ENCODE assay signal across 8 mouse cellular contexts in genomic region chr9:62847694-62848093, GRCm38 (mm10). TPM values are rescaled to one million over a fixed set of nuclear protein-coding genes. Genes with fewer than 3 reads are reported as not detected.
DNase-seq lines count a peak whose midpoint lies in the region; ATAC-seq and TF ChIP-seq lines count a peak whose summit lies in the region.

No protein-coding gene starts in this region.

- in situ Hi-C loops in CH12.LX (cut with MboI; ENCODE audit: low pct_ligation_motif_present, low pct_unique_long_range_greater_than_20kb, low sequenced_read_pairs): loop anchor here (10.0 kb wide), 1 partner anchor 257 kb away; no protein-coding TSS in a partner anchor

- 0% methylated on average over 3 of the region's 3 CpGs for WGBS in forebrain, embryonic 12.5 days
- WGBS in heart, postnatal 0 days: 2% methylated on average over 3 of the region's 3 CpGs
- WGBS in liver, embryonic 16.5 days (ENCODE audit: insufficient replicate concordance): 0% methylated on average over 3 of the region's 3 CpGs

- no peaks in the 10 kb centered on the region for H3K79me2 ChIP-seq in CH12.LX (replicated peaks; ENCODE audit: control insufficient read depth, extremely low read depth, insufficient read depth, poor library complexity, severe bottlenecking)

- dilution Hi-C loops in CH12.LX (cut with MboI; ENCODE audit: extremely low pct_ligation_motif_present, extremely low pct_unique_long_range_greater_than_20kb, low sequenced_read_pairs): no loop called here

- peaks cover 16 to 73% of the 10 kb centered on the region in 2 experiments for H3K36me3 ChIP-seq in CH12.LX (replicated peaks in 1 of 2; ENCODE audit: control insufficient read depth in 1 of 2, insufficient read depth in 1 of 2, low read length in 1 of 2)
- H3K36me3 ChIP-seq in forebrain, embryonic 12.5 days (replicated peaks): no peaks in the 10 kb centered on the region
- peaks cover 14% of the 10 kb centered on the region for H3K36me3 ChIP-seq in heart, postnatal 0 days (replicated peaks; ENCODE audit: control insufficient read depth, insufficient read depth, low read length)
- peaks cover 2% of the 10 kb centered on the region; the same call in 1 of the 2 replicates for H3K36me3 ChIP-seq in liver, embryonic 16.5 days (ENCODE audit: control insufficient read depth, insufficient read depth)

- DNase-seq in CH12.LX (ENCODE audit: extremely low read depth): peak; percentile 83
- DNase-seq in c-Kit-negative CD71-positive TER-119-positive erythroid progenitor cells, embryonic 14.5 days (ENCODE audit: low read depth, low spot score): peak; percentile 86
- DNase-seq in heart, postnatal 0 days (ENCODE audit: low spot score): peak; percentile 83
- DNase-seq in kidney, postnatal 36 days: peak; percentile 90 to 95
- DNase-seq in testis, postnatal 14 days (ENCODE audit: low spot score): peak; percentile 73

- peaks cover 8 to 57% of the 10 kb centered on the region in 2 experiments; a peak in 3 of 4 replicates for H3K4me1 ChIP-seq in CH12.LX (ENCODE audit: control insufficient read depth in 1 of 2, insufficient read depth in 2 of 2)
- peaks cover 9% of the 10 kb centered on the region for H3K4me1 ChIP-seq in forebrain, embryonic 12.5 days
- H3K4me1 ChIP-seq in heart, postnatal 0 days (ENCODE audit: control insufficient read depth, insufficient read depth): no peaks in the 10 kb centered on the region
- peaks cover 4% of the 10 kb centered on the region for H3K4me1 ChIP-seq in liver, embryonic 16.5 days (ENCODE audit: control insufficient read depth, low read depth, low read length)

- ATAC-seq in forebrain, embryonic 12.5 days (ENCODE audit: low FRiP score): peak; percentile 51; the same call in 1 of the 2 replicates
- peak; percentile 79 for ATAC-seq in heart, postnatal 0 days (ENCODE audit: insufficient read depth, low read depth)
- peak; percentile 75 for ATAC-seq in liver, embryonic 16.5 days (ENCODE audit: low read depth)
- peak; percentile 75 for ATAC-seq in neutrophil, adult 5-6 weeks (ENCODE audit: extremely low read depth, insufficient number of reproducible peaks, low FRiP score, poor library complexity, severe bottlenecking)

- H3K27ac ChIP-seq in CH12.LX (ENCODE audit: insufficient read depth, low read depth): no peak overlapping the region
- H3K27ac ChIP-seq in forebrain, embryonic 12.5 days: no peak overlapping the region
- no peak overlapping the region for H3K27ac ChIP-seq in heart, postnatal 0 days (ENCODE audit: low read depth)
- H3K27ac ChIP-seq in liver, embryonic 16.5 days (ENCODE audit: low read length): 0 out of 2 replicates have a peak overlapping the region, but pooled peaks have one; percentile 15

- no peak overlapping the region for H3K4me2 ChIP-seq in CH12.LX (ENCODE audit: insufficient read depth, low read depth, poor library complexity, severe bottlenecking)
- no peak overlapping the region for H3K4me2 ChIP-seq in forebrain, embryonic 12.5 days
- H3K4me2 ChIP-seq in heart, postnatal 0 days (ENCODE audit: low read depth, low read length): no peak overlapping the region
- no peak overlapping the region for H3K4me2 ChIP-seq in liver, embryonic 16.5 days (ENCODE audit: low read depth, low read length)

- no peak for TF ChIP-seq POLR2A in CH12.LX (IDR thresholded peaks at IDR 0.05; ENCODE audit: low read depth, low read length)

- peak; percentile 82 for TF ChIP-seq RAD21 in CH12.LX (IDR thresholded peaks at IDR 0.05; ENCODE audit: low read depth, low read length)

- H3K9ac ChIP-seq in CH12.LX (ENCODE audit: insufficient read depth, low read depth): no peak overlapping the region
- H3K9ac ChIP-seq in forebrain, embryonic 12.5 days: no peak overlapping the region
- H3K9ac ChIP-seq in heart, postnatal 0 days (replicated peaks; ENCODE audit: low read depth, low read length): no peak overlapping the region
- no peak overlapping the region for H3K9ac ChIP-seq in liver, embryonic 16.5 days (ENCODE audit: low read depth, low read length)

- no peaks in the 10 kb centered on the region for H3K27me3 ChIP-seq in CH12.LX (replicated peaks)
- H3K27me3 ChIP-seq in forebrain, embryonic 12.5 days: no peaks in the 10 kb centered on the region
- no peaks in the 10 kb centered on the region for H3K27me3 ChIP-seq in heart, postnatal 0 days (ENCODE audit: control insufficient read depth, insufficient read depth, low read length)
- no peaks in the 10 kb centered on the region for H3K27me3 ChIP-seq in liver, embryonic 16.5 days (ENCODE audit: control insufficient read depth, insufficient read depth, low read depth, low read length)

- TF ChIP-seq EP300 in CH12.LX (IDR thresholded peaks at IDR 0.05; ENCODE audit: low read length): no peak
- TF ChIP-seq EP300 in heart, postnatal 0 days (IDR thresholded peaks at IDR 0.05; ENCODE audit: low read depth): no peak

- peak; percentile 96 to 100 for TF ChIP-seq CTCF in CH12.LX (conservative IDR thresholded peaks at IDR 0.05 in 1 of 2, IDR thresholded peaks at IDR 0.05 in 1 of 2; ENCODE audit: low read depth in 2 of 2, low read length in 2 of 2)
- TF ChIP-seq CTCF in heart, postnatal 0 days (IDR thresholded peaks at IDR 0.05; ENCODE audit: low read depth): peak; percentile 100

- H3K4me3 ChIP-seq in CH12.LX (replicated peaks in 1 of 3; ENCODE audit: low read depth in 2 of 3, low read length in 2 of 3, poor library complexity in 1 of 3): no peak overlapping the region
- H3K4me3 ChIP-seq in forebrain, embryonic 12.5 days (replicated peaks): no peak overlapping the region
- no peak overlapping the region for H3K4me3 ChIP-seq in heart, postnatal 0 days (ENCODE audit: low read depth, low read length)
- H3K4me3 ChIP-seq in liver, embryonic 16.5 days (ENCODE audit: low read depth, low read length): no peak overlapping the region

- no peaks in the 10 kb centered on the region for H3K9me3 ChIP-seq in CH12.LX (replicated peaks; ENCODE audit: low read length)
- no peaks in the 10 kb centered on the region for H3K9me3 ChIP-seq in forebrain, embryonic 12.5 days
- no peaks in the 10 kb centered on the region for H3K9me3 ChIP-seq in heart, postnatal 0 days (replicated peaks; ENCODE audit: control insufficient read depth, low read length)
- H3K9me3 ChIP-seq in liver, embryonic 16.5 days (replicated peaks; ENCODE audit: control insufficient read depth, low read length): no peaks in the 10 kb centered on the region

TF ChIP-seq in CH12.LX, 34 proteins besides CTCF, POLR2A, EP300 and RAD21 (continues in another document):
- 0 out of 2 replicates have a peak, but pooled peaks have one; percentile 51 for TF ChIP-seq RCOR1 (conservative IDR thresholded peaks at IDR 0.05; ENCODE audit: low read depth, low read length)
- TF ChIP-seq MXI1 (IDR thresholded peaks at IDR 0.05; ENCODE audit: low read depth, low read length): no peak
- peak; percentile 34; the same call in 1 of the 2 replicates for TF ChIP-seq MAX (IDR thresholded peaks at IDR 0.05; ENCODE audit: low read length)
- TF ChIP-seq MAFK (IDR thresholded peaks at IDR 0.05; ENCODE audit: insufficient replicate concordance, low read length): no peak
- TF ChIP-seq NELFE (IDR thresholded peaks at IDR 0.05; ENCODE audit: low read depth, low read length): peak; percentile 78; the same call in 1 of the 2 replicates
- TF ChIP-seq HCFC1 (IDR thresholded peaks at IDR 0.05; ENCODE audit: low read depth, low read length): peak; percentile 25; the same call in 1 of the 2 replicates
- no peak for TF ChIP-seq POLR2AphosphoS2 (IDR thresholded peaks at IDR 0.05; ENCODE audit: low read depth, low read length)
- no peak for TF ChIP-seq TBP (conservative IDR thresholded peaks at IDR 0.05; ENCODE audit: low read depth, low read length)
- TF ChIP-seq TCF12 (IDR thresholded peaks at IDR 0.05; ENCODE audit: low read depth, low read length): 0 out of 2 replicates have a peak, but pooled peaks have one; percentile 29
- peak; percentile 21; the same call in 1 of the 2 replicates for TF ChIP-seq BHLHE40 (IDR thresholded peaks at IDR 0.05; ENCODE audit: low read depth, low read length)
- TF ChIP-seq USF2 (conservative IDR thresholded peaks at IDR 0.05; ENCODE audit: low read depth, low read length): no peak
- TF ChIP-seq MYC (IDR thresholded peaks at IDR 0.05; ENCODE audit: low read depth, low read length): peak; percentile 22; the same call in 1 of the 2 replicates
- TF ChIP-seq ELF1 (IDR thresholded peaks at IDR 0.05; ENCODE audit: low read depth, low read length): peak; percentile 55; the same call in 1 of the 2 replicates
- TF ChIP-seq MAZ (IDR thresholded peaks at IDR 0.05; ENCODE audit: low read depth, low read length): peak; percentile 49; the same call in 1 of the 2 replicates

RNA-seq across cellular contexts. Expression of gene Cln6, which starts 9.1 kb away (rescaled TPM):
- total RNA-seq in CH12.LX (2012; rRNA removed) (22.6 and 25.3 TPM in 2 replicates), CH12.LX (2014; rRNA removed) (16.2 and 17.8 TPM in 2 replicates)
- 29.4 and 35.1 TPM in 2 replicates for polyA plus RNA-seq in CH12.LX (2012; ENCODE audit: insufficient read length, low read depth)
- polyA plus RNA-seq in forebrain, embryonic 12.5 days (2016; fragmentation: Nextera tagmentation; extraction: Ambion mirVana): 8.5 and 9.8 TPM in 2 replicates
- total RNA-seq in heart, postnatal 0 days (2014; rRNA removed; ENCODE audit: low replicate concordance): 38.3 and 43.0 TPM in 2 replicates
- 12.3 and 12.6 TPM in 2 replicates for polyA plus RNA-seq in heart, postnatal 0 days (2015; fragmentation: Nextera tagmentation; extraction: Ambion mirVana)
- 11.7 and 13.2 TPM in 2 replicates for polyA plus RNA-seq in liver, embryonic 16.5 days (2015; fragmentation: Nextera tagmentation; extraction: Ambion mirVana)
- total RNA-seq in neutrophil, adult 5-6 weeks (2017): 0.70 and 2.6 TPM in 2 replicates

RNA-seq across cellular contexts. Expression of gene Calml4, which starts 10.2 kb away (rescaled TPM):
- not detected in 2 replicates for total RNA-seq in CH12.LX (2012; rRNA removed)
- not detected in 2 replicates for total RNA-seq in CH12.LX (2014; rRNA removed)
- polyA plus RNA-seq in CH12.LX (2012; ENCODE audit: insufficient read length, low read depth): not detected in 2 replicates
- polyA plus RNA-seq in forebrain, embryonic 12.5 days (2016; fragmentation: Nextera tagmentation; extraction: Ambion mirVana): 1.8 and 3.1 TPM in 2 replicates
- total RNA-seq in heart, postnatal 0 days (2014; rRNA removed; ENCODE audit: low replicate concordance): not detected in 2 replicates
- polyA plus RNA-seq in heart, postnatal 0 days (2015; fragmentation: Nextera tagmentation; extraction: Ambion mirVana): 1.8 and 2.5 TPM in 2 replicates
- 1.9 and 4.0 TPM in 2 replicates for polyA plus RNA-seq in liver, embryonic 16.5 days (2015; fragmentation: Nextera tagmentation; extraction: Ambion mirVana)
- total RNA-seq in neutrophil, adult 5-6 weeks (2017): 0.61 TPM in 1 of 2 replicates, not detected in the other

RNA-seq across cellular contexts. Expression of gene Fem1b, which starts 36.0 kb away (rescaled TPM):
- total RNA-seq in CH12.LX (2012; rRNA removed): 34.6 and 35.6 TPM in 2 replicates
- total RNA-seq in CH12.LX (2014; rRNA removed): 30.0 and 30.1 TPM in 2 replicates
- 26.6 and 26.8 TPM in 2 replicates for polyA plus RNA-seq in CH12.LX (2012; ENCODE audit: insufficient read length, low read depth)
- 56.6 and 59.0 TPM in 2 replicates for polyA plus RNA-seq in forebrain, embryonic 12.5 days (2016; fragmentation: Nextera tagmentation; extraction: Ambion mirVana)
- total RNA-seq in heart, postnatal 0 days (2014; rRNA removed; ENCODE audit: low replicate concordance): 28.9 and 39.4 TPM in 2 replicates
- 5.8 and 6.8 TPM in 2 replicates for polyA plus RNA-seq in heart, postnatal 0 days (2015; fragmentation: Nextera tagmentation; extraction: Ambion mirVana)
- 8.0 and 8.4 TPM in 2 replicates for polyA plus RNA-seq in liver, embryonic 16.5 days (2015; fragmentation: Nextera tagmentation; extraction: Ambion mirVana)
- 21.5 and 22.7 TPM in 2 replicates for total RNA-seq in neutrophil, adult 5-6 weeks (2017)
